ENCODE assay signal across 21 mouse cellular contexts in the genomic region with DNA sequence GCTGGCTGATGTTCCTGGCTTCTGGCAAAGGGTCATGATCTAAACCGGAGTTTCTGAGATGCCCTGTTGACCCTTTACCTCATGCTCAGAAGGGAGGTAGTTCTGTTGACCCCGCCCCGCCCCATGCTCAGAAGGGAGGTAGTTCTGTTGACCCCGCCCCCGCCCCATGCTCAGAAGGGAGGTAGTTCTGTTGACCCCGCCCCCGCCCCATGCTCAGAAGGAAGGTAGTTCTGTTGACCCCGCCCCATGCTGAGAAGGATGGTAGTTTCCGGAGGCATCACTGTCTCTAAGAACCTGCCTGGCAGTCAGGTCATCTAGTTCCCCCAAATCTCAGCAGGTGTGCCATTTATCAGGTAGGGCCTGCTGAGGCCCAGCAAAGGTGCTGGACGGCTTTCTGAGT.
DNase-seq lines count a peak whose midpoint lies in the region; ATAC-seq and TF ChIP-seq lines count a peak whose summit lies in the region.
"Had no signal": no experiment of that assay in that cellular context is flagged by ENCODE, and none has a peak within 500 bp of the region (broad histone marks: within the 10 kb centered on the region; RNA-seq: fewer than 3 reads in every experiment).

No protein-coding gene starts in this region.

- no peak for TF ChIP-seq POLR2A in cortical plate, adult 2 months (IDR thresholded peaks at IDR 0.05; ENCODE audit: extremely low read depth, insufficient read depth, low read length)

- 21% methylated on average over 10 of the region's 10 CpGs for WGBS in neural tube, embryonic 13.5 days

- no peak overlapping the region for H3K9ac ChIP-seq in neural tube, embryonic 13.5 days
- H3K9ac ChIP-seq: embryonic facial prominence, embryonic 13.5 days; heart, embryonic 12.5 days; liver, embryonic 14.5 days had no signal

- peaks cover 24% of the 10 kb centered on the region for H3K4me1 ChIP-seq in neural tube, embryonic 13.5 days (replicated peaks)
- H3K4me1 ChIP-seq in cortical plate, adult 2 months (ENCODE audit: control insufficient read depth, insufficient read depth, low read length), result peaks cover 7% of the 10 kb centered on the region
- H3K4me1 ChIP-seq: heart, embryonic 12.5 days had no signal

- DNase-seq in layer of hippocampus, adult 2 months (ENCODE audit: low spot score in 2 of 2), result no peak
- DNase-seq in layer of hippocampus, adult 8-10 months (ENCODE audit: low spot score in 2 of 2), result no peak
- no peak for DNase-seq in neural tube, embryonic 10.5 days (ENCODE audit: extremely low spot score, low spot score)
- no peak for DNase-seq in spleen, adult 12 weeks (ENCODE audit: low spot score)
- no peak for DNase-seq in gastrocnemius, adult 8-10 months (ENCODE audit: low spot score in 2 of 2)
- DNase-seq: cerebellum, adult 11 months; cerebellum, adult 9-11 months; gastrocnemius, adult 2 months; heart, adult 2 months; lung, adult 2 months; thymus, adult 2 months; thymus, postnatal 36 days had no signal

- no peaks in the 10 kb centered on the region for H3K36me3 ChIP-seq in neural tube, embryonic 13.5 days
- H3K36me3 ChIP-seq: embryonic facial prominence, embryonic 13.5 days; forebrain, embryonic 10.5 days; G1E; heart, embryonic 12.5 days had no signal

- H3K4me3 ChIP-seq in layer of hippocampus, adult 2 months, result no peak overlapping the region
- no peak overlapping the region for H3K4me3 ChIP-seq in neural tube, embryonic 13.5 days
- H3K4me3 ChIP-seq in cortical plate, adult 2 months (ENCODE audit: insufficient read depth, low read length), result no peak overlapping the region
- H3K4me3 ChIP-seq: embryonic facial prominence, embryonic 13.5 days; forebrain, embryonic 10.5 days; gastrocnemius, adult 2 months; heart, adult 2 months; heart, embryonic 12.5 days had no signal

- peak overlapping the region; percentile 81 for H3K27ac ChIP-seq in layer of hippocampus, adult 2 months
- no peak overlapping the region for H3K27ac ChIP-seq in neural tube, embryonic 13.5 days (replicated peaks)
- H3K27ac ChIP-seq in cortical plate, adult 2 months (ENCODE audit: insufficient read depth, low read length), result peak overlapping the region; percentile 49; the same call in 1 of the 2 replicates
- H3K27ac ChIP-seq: embryonic facial prominence, embryonic 13.5 days; forebrain, embryonic 10.5 days; gastrocnemius, adult 2 months; heart, adult 2 months; liver, embryonic 14.5 days; macrophage had no signal

- no peak for TF ChIP-seq CTCF in layer of hippocampus, adult 2 months (conservative IDR thresholded peaks at IDR 0.05)
- TF ChIP-seq CTCF in cortical plate, adult 2 months (IDR thresholded peaks at IDR 0.05; ENCODE audit: extremely low read depth, insufficient read depth, low read length), result no peak

- peaks cover 2% of the 10 kb centered on the region for H3K27me3 ChIP-seq in neural tube, embryonic 13.5 days

- no peak for ATAC-seq in neural tube, embryonic 13.5 days (ENCODE audit: low read depth)
- ATAC-seq: intestine, postnatal 0 days had no signal

- peak overlapping the region; percentile 34 for H3K4me2 ChIP-seq in neural tube, embryonic 13.5 days
- H3K4me2 ChIP-seq: embryonic facial prominence, embryonic 13.5 days; heart, embryonic 12.5 days had no signal

- H3K9me3 ChIP-seq in neural tube, embryonic 13.5 days, result no peaks in the 10 kb centered on the region
- H3K9me3 ChIP-seq: embryonic facial prominence, embryonic 13.5 days; forebrain, embryonic 10.5 days; heart, embryonic 12.5 days had no signal
